Mouse (Mus musculus) olfactory bulb, adult 2 months (tissue): Measurements from ENCODE around the gene Dph6. TPM values are rescaled to one million over a fixed set of nuclear protein-coding genes. Genes with fewer than 3 reads are reported as not detected.

Experiments used
- H3K27ac ChIP-seq: fragments of 200-500 bp; 2 replicates; pipeline ENCODE4 v1.5.1; 2012; ENCODE audit warnings: low read depth, low read length; ENCODE audit not compliant: insufficient read depth
- H3K4me1 ChIP-seq: fragments of 200-500 bp; 2 replicates; pipeline ENCODE4 v1.6.1; 2012; ENCODE audit warnings: low read length; ENCODE audit not compliant: control insufficient read depth, insufficient read depth
- H3K4me3 ChIP-seq: fragments of 200-500 bp; 2 replicates; pipeline ENCODE4 v1.5.1; 2012; ENCODE audit warnings: mild to moderate bottlenecking, low read depth, low read length, moderate library complexity; ENCODE audit not compliant: insufficient read depth
- CTCF ChIP-seq: fragments of 200-500 bp; IDR thresholded peaks from 2 replicates; pipeline ENCODE4 v1.5.1; 2012; ENCODE audit warnings: low read depth, mild to moderate bottlenecking, low read length, moderate library complexity; ENCODE audit not compliant: insufficient read depth
- POLR2A ChIP-seq: fragments of 200-500 bp; IDR thresholded peaks from 2 replicates; pipeline ENCODE4 v1.6.1; 2012; ENCODE audit warnings: mild to moderate bottlenecking, low read depth, low read length, moderate library complexity; ENCODE audit not compliant: insufficient read depth
- polyA plus RNA-seq: library from polyadenylated mRNA; stranded (reverse); fragments of >200 nt; gene quantifications from 2 replicates; pipeline ENCODE4 v1.2.4, GENCODE M21; 2012; ENCODE audit warnings: low replicate concordance; ENCODE audit not compliant: missing spikeins, insufficient read depth, insufficient read length

Dph6 gene
- polyA plus RNA-seq, 1 experiment = not detected

DNA sequence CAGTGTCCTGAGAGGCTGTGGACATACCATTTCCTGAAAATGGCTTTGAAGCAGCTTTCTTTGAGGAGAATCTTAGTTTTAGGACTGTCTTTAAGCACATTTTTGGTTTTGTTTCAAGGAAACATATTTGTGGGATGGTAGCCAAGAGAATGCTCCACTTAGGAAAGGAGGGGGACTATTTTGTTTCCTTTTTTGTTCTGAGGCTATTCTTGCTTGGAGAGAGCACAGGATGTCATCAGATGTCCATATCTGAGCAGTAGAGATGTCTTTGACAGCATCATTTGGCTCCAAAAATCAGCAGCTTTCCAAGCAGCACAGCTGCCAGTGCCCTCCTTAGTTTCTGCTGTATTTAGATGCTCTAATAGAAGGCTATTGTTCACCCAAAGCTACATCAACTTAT, 167.8 kb downstream of the Dph6 start:
- Histone ChIP-seq H3K27ac (no peak overlapping the region), H3K4me3 (no peak overlapping the region), H3K4me1 (no peaks in the 10 kb centered on the region)
- TF ChIP-seq CTCF (no peak), POLR2A (no peak)
